Mouse (Mus musculus) MEL-GATA-1-ER (cell line): Measurements from ENCODE around the gene Renbp.

Source experiments
- DNase-seq: peaks from one replicate; pipeline ENCODE4 v3.0.0-alpha.2; 2012; ENCODE audit warnings: low read depth; ENCODE audit errors: extremely low read depth

The Renbp gene

DNA sequence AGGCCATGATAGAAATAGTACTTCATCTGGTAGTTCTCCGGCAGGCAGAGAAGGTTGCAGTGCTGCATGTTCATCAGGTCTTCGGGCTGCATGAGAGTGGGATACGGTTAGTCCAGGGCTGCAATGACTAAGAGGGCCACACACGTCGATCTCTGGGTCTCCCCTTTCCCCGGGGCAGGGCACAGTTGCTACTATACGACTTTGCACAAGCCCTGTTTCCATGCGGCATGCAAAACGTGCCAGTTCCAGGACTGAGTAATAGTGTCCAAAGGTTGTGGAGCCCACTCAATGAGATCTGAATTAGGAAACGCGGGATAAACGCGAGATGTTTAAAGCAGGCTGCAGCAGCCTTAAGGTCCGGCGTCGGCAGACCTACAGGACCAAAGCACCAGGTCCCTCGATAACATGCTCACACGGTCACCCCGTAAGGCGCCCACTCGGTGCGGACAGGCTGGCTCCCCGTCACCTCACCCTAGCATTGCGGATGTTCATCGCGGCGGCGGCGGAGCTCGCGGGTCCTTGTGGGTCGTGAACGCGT is 9.3 kb downstream of the Renbp start:
- no peak for DNase-seq

GRCm38 (mm10) chrX:73918631-73919030 is 12.0 kb downstream of the Renbp start:
- DNase-seq = no peak

GRCm38 (mm10) chrX:73916945-73917344 is 13.7 kb downstream of the Renbp start:
- DNase-seq = no peak

GRCm38 (mm10) chrX:73914827-73915703 is 15.6 kb downstream of the Renbp start:
- peak; percentile 100 for DNase-seq

DNA sequence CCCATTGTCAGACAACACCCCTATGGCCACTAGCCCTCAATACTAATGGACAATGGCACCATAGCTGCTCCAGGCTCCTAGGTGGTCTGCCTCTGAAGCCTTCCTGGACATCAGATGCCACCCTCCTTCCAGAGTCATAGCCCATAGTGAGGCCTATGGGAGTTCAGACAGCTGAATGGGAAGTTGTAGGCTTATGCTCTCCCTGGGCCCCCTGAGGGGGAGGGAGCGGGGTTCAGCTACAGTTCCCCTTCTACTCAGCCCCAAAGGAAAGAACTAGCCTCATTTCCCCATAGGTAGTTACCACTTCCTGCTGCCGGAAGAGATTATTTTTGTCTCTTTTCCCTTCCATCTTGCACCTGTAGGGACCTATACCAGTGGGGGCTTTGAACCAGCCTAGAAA is 19.1 kb downstream of the Renbp start:
- peak; percentile 88 for DNase-seq

GRCm38 (mm10) chrX:73911156-73911555 is 19.5 kb downstream of the Renbp start:
- DNase-seq = no peak

- DNase-seq = peak; percentile 50
Measured at GRCm38 (mm10) chrX:73910451-73910850, 20.2 kb downstream of the Renbp start.

DNA sequence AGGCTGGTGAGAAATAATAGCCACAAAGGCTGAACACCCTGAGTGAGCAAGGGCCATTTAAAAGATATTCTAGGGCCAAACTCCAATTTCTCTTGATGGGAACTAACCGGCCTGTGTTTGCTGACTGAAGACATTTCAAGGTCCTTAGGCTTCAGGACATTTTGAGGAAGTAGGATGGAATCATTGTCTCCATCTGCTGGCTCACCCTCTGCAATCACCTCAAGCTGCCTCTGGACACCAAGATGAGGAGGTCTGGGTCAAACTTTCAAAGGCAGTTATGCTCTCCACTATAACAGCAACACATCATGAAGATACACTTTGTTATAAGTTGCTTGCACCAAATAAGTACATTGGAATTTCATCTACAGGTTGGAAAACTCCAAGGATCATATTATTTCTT is 20.6 kb downstream of the Renbp start:
- DNase-seq = peak; percentile 31

DNA sequence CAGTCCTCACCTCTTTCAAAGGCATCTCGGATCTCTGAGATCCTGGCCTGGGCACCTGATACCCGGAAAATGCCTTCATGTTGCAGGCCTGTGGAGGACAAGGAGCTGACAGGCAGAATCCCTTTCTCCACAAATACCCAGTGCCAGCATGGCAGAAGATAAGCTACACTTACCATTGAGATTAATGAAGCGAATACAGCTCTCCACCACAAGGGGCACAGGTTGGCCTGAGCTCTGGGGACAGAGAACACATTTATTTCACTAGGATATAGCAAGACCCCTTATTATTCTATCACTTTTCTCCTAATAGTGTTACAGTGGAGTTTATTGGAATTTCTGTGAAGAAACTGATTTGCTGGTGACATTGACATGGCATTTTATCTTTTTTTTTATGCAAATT is 32.7 kb downstream of the Renbp start:
- DNase-seq = no peak

GRCm38 (mm10) chrX:73895719-73896118 is 34.9 kb downstream of the Renbp start, which contains the start of gene L1cam:
Gene L1cam (minus strand): TSS chrX:73896105.
- DNase-seq = no peak

DNA sequence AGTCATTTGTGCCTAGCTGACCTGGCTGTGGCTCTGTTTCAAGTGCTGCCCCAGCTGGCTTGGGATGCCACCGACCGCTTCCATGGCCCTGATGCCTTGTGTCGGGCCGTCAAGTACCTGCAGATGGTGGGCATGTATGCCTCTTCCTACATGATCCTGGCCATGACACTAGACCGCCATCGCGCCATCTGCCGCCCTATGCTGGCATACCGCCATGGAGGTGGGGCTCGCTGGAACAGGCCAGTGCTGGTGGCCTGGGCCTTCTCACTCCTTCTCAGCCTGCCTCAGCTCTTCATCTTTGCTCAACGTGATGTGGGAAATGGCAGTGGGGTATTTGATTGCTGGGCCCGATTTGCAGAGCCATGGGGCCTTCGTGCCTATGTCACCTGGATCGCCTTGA is 37.8 kb downstream of the Renbp start:
- DNase-seq = no peak

DNA sequence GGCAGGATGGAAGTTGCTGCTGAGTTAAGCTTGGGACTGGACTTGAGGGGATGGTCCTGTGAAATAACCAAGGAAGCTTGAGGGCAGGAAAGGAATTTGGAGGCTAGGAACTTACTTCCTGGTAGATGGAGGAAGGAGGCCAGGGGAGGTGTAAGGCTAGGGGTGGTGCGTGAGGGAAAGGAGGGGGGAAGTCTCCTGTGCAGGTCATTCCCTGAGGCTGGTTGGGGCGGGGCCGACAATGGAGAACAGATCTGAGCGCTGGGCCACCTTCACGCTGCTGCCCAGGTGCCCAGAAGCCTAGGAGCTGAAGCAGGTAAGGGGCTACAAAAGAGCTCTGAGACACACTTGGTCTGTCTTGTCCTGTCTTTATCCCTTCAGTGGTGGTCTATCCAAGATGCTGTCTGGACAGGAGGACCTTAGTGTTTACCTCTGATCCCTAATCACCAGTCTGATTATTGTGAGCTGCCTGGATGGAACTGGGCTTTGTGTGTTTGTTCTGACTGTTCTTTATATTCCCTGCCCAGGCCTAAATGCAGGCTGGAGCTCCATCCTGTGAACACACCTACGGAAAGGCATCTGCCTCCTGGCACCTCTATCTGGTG is 39.0 kb downstream of the Renbp start, which contains the start of gene Avpr2:
Avpr2 (plus strand) TSS at position 552 of the 602 bp plus-strand sequence.
- no peak for DNase-seq

DNA sequence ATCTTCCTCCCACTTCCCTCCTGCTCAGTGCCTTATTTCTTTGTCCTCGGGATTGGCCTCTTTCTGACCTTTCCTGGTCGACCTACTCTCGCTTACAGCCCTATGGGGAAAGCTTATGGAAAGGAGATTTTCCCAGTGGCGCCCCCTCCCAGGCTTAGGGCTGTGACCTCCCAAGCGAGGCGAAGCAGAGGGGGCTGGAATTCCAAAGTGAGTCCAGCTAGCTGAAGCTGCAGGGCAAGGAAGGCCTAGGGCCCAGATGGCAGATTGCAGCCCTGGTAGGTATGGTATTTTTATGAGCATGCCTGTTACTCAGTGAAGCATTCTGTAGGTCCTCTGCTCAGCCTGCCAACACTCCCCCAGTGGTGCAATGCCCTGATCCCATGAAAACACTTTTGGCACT is 49.2 kb downstream of the Renbp start:
- no peak for DNase-seq

DNA sequence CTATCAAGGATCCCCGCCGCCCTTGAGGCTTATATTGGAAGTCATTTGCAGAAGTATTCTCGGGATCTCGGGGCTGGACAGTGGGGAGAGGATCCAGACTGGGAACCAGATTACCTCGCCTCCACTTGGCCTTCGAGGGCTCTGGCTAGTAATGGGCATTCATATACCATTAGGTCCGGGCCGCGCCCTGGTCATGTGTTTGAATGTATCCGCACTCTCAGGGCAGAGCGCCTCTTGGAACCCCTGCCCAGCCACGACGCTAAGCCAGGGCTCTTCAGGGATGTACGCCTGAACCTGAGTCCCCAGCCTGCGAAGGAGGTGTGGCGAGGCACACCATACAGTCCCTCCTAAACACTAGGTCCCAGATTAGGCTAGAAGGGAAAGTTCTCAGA is 49.6 kb downstream of the Renbp start:
- DNase-seq = no peak

GRCm38 (mm10) chrX:73880194-73881035 is 50.2 kb downstream of the Renbp start:
- DNase-seq = no peak

DNA sequence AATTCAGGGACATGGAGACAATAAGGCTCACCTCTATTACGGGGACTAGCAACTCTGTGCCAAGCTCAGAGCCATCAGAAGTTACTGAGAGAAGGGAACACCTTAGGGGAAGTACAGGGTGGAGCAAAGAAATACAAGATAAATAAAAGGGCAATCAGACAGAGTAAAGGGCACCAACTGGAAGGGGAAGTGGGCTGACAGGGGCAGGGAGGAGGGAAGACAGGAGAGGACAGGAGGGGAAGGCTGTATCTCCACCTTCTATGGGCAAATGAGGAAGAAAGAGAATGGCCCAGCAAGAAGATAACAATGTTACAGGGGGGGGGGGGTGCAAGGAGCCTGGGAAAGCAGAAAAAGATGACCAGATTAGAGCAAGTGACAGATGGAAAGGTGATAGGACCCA is 53.6 kb downstream of the Renbp start:
- DNase-seq = peak; percentile 71

GRCm38 (mm10) chrX:73875881-73876280 is 54.8 kb downstream of the Renbp start:
- DNase-seq = no peak
